Mouse (Mus musculus) CH12.LX (cell line): ENCODE data around the gene Pde4dip. TPM values are rescaled to one million over a fixed set of nuclear protein-coding genes. Genes with fewer than 3 reads are reported as not detected.

Source experiments
- DNase-seq: peaks from one replicate; pipeline ENCODE4 v3.0.0-alpha.2; 2013; ENCODE audit errors: extremely low read depth
- H3K27ac ChIP-seq: 2 replicates; pipeline ENCODE4 v1.5.1; 2012; ENCODE audit warnings: low read depth, mild to moderate bottlenecking, control low read depth, moderate library complexity; ENCODE audit not compliant: insufficient read depth
- H3K27me3 ChIP-seq: replicated peaks from 2 replicates; pipeline ENCODE3; 2012; ENCODE audit warnings: inconsistent platforms
- H3K36me3 ChIP-seq, 2 experiments: replicated peaks in 1 of 2; 2 replicates each; pipeline versions ENCODE3 to v1.6.1; 2012; ENCODE audit warnings: inconsistent platforms in 1 of 2, low read length in 1 of 2, mild to moderate bottlenecking in 1 of 2, mixed read lengths in 1 of 2, moderate library complexity in 1 of 2; ENCODE audit not compliant: control insufficient read depth in 1 of 2, insufficient read depth in 1 of 2
- H3K4me1 ChIP-seq, 2 experiments: 2 replicates each; pipeline ENCODE4 v1.6.1; 2012; ENCODE audit warnings: inconsistent platforms in 1 of 2, moderate library complexity in 1 of 2; ENCODE audit not compliant: insufficient read depth in 2 of 2, control insufficient read depth in 1 of 2
- H3K4me2 ChIP-seq: 2 replicates; pipeline ENCODE4 v1.6.1; 2012; ENCODE audit warnings: low read depth, mild to moderate bottlenecking, control low read depth; ENCODE audit not compliant: poor library complexity, insufficient read depth, severe bottlenecking
- H3K4me3 ChIP-seq, 3 experiments: fragments of 150-350 bp in 1 of 3; sonication (generic) in 1 of 3; replicated peaks in 1 of 3; 2 replicates each; pipeline versions ENCODE3 to v1.5.1; 2011 to 2012; ENCODE audit warnings: low read depth in 2 of 3, low read length in 2 of 3, mild to moderate bottlenecking in 2 of 3, moderate library complexity in 2 of 3, control low read depth in 1 of 3, improper control_type of control experiment in 1 of 3, inconsistent platforms in 1 of 3, mixed read lengths in 1 of 3; ENCODE audit not compliant: poor library complexity in 1 of 3
- H3K79me2 ChIP-seq: replicated peaks from 2 replicates; pipeline ENCODE4 v1.6.1; 2012; ENCODE audit warnings: mild to moderate bottlenecking, moderate library complexity; ENCODE audit not compliant: control insufficient read depth, poor library complexity, insufficient read depth, severe bottlenecking; ENCODE audit errors: extremely low read depth
- H3K9ac ChIP-seq: 2 replicates; pipeline ENCODE4 v1.6.1; 2012; ENCODE audit warnings: low read depth, mild to moderate bottlenecking, control low read depth, moderate library complexity; ENCODE audit not compliant: insufficient read depth
- H3K9me3 ChIP-seq: replicated peaks from 2 replicates; pipeline ENCODE3; 2012; ENCODE audit warnings: low read length, inconsistent platforms, mixed read lengths
- BHLHE40 ChIP-seq: IDR thresholded peaks from 2 replicates; pipeline ENCODE4 v1.6.1; 2011; ENCODE audit warnings: mild to moderate bottlenecking, low read depth, low read length, improper control_type of control experiment
- CHD2 ChIP-seq: IDR thresholded peaks from 2 replicates; pipeline ENCODE4 v1.6.1; 2011; ENCODE audit warnings: low read length, improper control_type of control experiment
- CTCF ChIP-seq, 2 experiments: IDR thresholded peaks in 1 of 2; conservative IDR thresholded peaks in 1 of 2; 2 replicates each; pipeline ENCODE4 v1.5.1; 2011 to 2012; ENCODE audit warnings: low read depth in 2 of 2, low read length in 2 of 2, improper control_type of control experiment in 1 of 2, inconsistent platforms in 1 of 2, mild to moderate bottlenecking in 1 of 2, moderate library complexity in 1 of 2
- E2F4 ChIP-seq: IDR thresholded peaks from 2 replicates; pipeline ENCODE4 v1.6.1; 2011; ENCODE audit warnings: low read depth, low read length, improper control_type of control experiment; ENCODE audit not compliant: insufficient replicate concordance
- EP300 ChIP-seq: IDR thresholded peaks from 2 replicates; pipeline ENCODE4 v1.6.1; 2011; ENCODE audit warnings: low read length, improper control_type of control experiment
- ETS1 ChIP-seq: conservative IDR thresholded peaks from 2 replicates; pipeline ENCODE4 v1.6.1; 2012; ENCODE audit warnings: low read depth, mild to moderate bottlenecking, inconsistent platforms, low read length, improper control_type of control experiment, moderate library complexity
- GABPA ChIP-seq: IDR thresholded peaks from 2 replicates; pipeline ENCODE4 v1.6.1; 2012; ENCODE audit warnings: low read depth, low read length, improper control_type of control experiment, inconsistent platforms; ENCODE audit not compliant: insufficient replicate concordance
- MAFK ChIP-seq: IDR thresholded peaks from 2 replicates; pipeline ENCODE4 v1.6.1; 2011; ENCODE audit warnings: low read length, improper control_type of control experiment; ENCODE audit not compliant: insufficient replicate concordance
- MAX ChIP-seq: IDR thresholded peaks from 2 replicates; pipeline ENCODE4 v1.6.1; 2011; ENCODE audit warnings: low read length, improper control_type of control experiment
- MXI1 ChIP-seq: IDR thresholded peaks from 2 replicates; pipeline ENCODE4 v1.6.1; 2011; ENCODE audit warnings: mild to moderate bottlenecking, low read depth, low read length, improper control_type of control experiment
- MYC ChIP-seq: IDR thresholded peaks from 2 replicates; pipeline ENCODE4 v1.6.1; 2011; ENCODE audit warnings: low read depth, mild to moderate bottlenecking, improper control_type of control experiment, low read length
- NELFE ChIP-seq: IDR thresholded peaks from 2 replicates; pipeline ENCODE4 v1.6.1; 2011; ENCODE audit warnings: low read depth, low read length, improper control_type of control experiment
- POLR2A ChIP-seq: IDR thresholded peaks from 2 replicates; pipeline ENCODE4 v1.6.1; 2011; ENCODE audit warnings: low read depth, mild to moderate bottlenecking, improper control_type of control experiment, low read length
- POLR2AphosphoS2 ChIP-seq: IDR thresholded peaks from 2 replicates; pipeline ENCODE4 v1.6.1; 2011; ENCODE audit warnings: low read depth, low read length, improper control_type of control experiment
- RAD21 ChIP-seq: IDR thresholded peaks from 2 replicates; pipeline ENCODE4 v1.6.1; 2011; ENCODE audit warnings: low read depth, mild to moderate bottlenecking, low read length, improper control_type of control experiment, moderate library complexity
- SIN3A ChIP-seq: IDR thresholded peaks from 2 replicates; pipeline ENCODE4 v1.6.1; 2012; ENCODE audit warnings: low read length, improper control_type of control experiment, inconsistent platforms
- SMC3 ChIP-seq: IDR thresholded peaks from 2 replicates; pipeline ENCODE4 v1.6.1; 2011; ENCODE audit warnings: low read depth, low read length, improper control_type of control experiment
- UBTF ChIP-seq: IDR thresholded peaks from 2 replicates; pipeline ENCODE4 v1.6.1; 2012; ENCODE audit warnings: low read depth, mild to moderate bottlenecking, inconsistent platforms, low read length, improper control_type of control experiment, moderate library complexity
- ZKSCAN1 ChIP-seq: IDR thresholded peaks from 2 replicates; pipeline ENCODE4 v1.6.1; 2012; ENCODE audit warnings: low read depth, inconsistent platforms, low read length, improper control_type of control experiment, borderline replicate concordance
- ZMIZ1 ChIP-seq: IDR thresholded peaks from 2 replicates; pipeline ENCODE4 v1.6.1; 2012; ENCODE audit warnings: low read depth, mild to moderate bottlenecking, inconsistent platforms, low read length, improper control_type of control experiment
- ZNF384 ChIP-seq: IDR thresholded peaks from 2 replicates; pipeline ENCODE4 v1.6.1; 2012; ENCODE audit warnings: low read depth, low read length, improper control_type of control experiment, inconsistent platforms
- dilution Hi-C: fragments of 300-500 bp; cut with MboI; formaldehyde crosslinking; loops from 2 replicates; pipeline ENCODE4 v1.14.3; 2020; ENCODE audit warnings: low sequenced_read_pairs; ENCODE audit not compliant: extremely low pct_unique_long_range_greater_than_20kb, extremely low pct_ligation_motif_present
- in situ Hi-C: fragments of 300-500 bp; cut with MboI; formaldehyde crosslinking; loops from 3 replicates; pipeline ENCODE4 v1.14.3; 2019; ENCODE audit warnings: low sequenced_read_pairs, low pct_ligation_motif_present, low pct_unique_long_range_greater_than_20kb, mixed read lengths
- polyA plus RNA-seq: library from polyadenylated mRNA; unstranded; fragments of >175 nt; gene quantifications from 2 replicates; pipeline ENCODE4 v1.2.1, GENCODE M21; 2012; ENCODE audit warnings: low read depth; ENCODE audit not compliant: insufficient read length
- total RNA-seq, 2 experiments: library from RNA; depleted of rRNA; stranded (reverse); fragments of 300-350 nt in 1 of 2; fragments of >200 nt in 1 of 2; gene quantifications; 2 replicates each; pipeline ENCODE4 v1.2.3; 2012 to 2014

Pde4dip gene
- total and polyA plus RNA-seq, 3 experiments, result 12.4 to 21.7 (median 15.2) TPM

DNA sequence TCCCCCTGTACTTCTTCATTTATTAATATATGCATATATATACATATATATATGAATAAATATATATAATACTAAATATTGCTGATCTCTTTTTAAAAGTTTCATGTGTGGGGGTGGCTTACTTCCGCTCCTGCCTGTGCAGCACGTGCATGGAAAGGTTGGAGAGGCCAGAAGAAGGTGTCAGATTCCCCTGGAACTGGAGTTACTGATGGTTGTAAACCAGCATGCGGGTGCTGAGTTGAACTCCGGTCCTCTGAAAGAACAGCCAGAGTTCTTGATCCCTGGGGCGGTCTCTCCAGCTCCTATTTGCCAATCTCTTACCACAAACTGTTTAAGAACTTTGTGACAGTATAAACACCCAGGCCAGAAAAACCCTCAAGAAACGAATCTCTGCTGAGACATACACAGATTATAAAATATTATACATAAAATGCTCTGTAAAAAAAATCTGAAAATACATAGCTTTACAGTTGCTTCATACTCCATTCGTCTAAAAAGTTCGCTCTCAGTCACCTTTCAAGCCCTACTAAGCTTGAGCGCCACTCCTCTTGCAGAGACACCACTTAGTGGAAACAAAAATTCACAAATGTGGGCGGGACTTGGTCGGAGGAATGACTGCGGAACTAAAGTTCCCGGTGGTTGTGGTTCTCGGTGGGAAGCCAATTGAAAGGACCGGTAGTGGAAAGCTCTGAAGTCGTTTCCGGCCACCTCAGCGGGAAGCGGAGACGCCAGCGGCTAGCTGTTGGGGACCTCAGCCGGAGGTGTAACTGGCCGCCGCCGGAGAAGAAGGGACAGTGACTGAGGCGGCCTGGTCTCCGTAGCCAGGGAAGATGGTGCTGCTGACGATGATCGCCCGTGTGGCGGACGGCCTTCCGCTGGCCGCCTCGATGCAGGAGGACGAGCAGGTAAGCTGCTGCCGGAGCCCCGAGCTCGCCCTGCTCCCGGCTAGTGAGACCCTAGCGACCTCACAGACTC, 12.3 kb upstream of the Pde4dip start, which contains the start of gene Sec22b (continued):
- TF ChIP-seq UBTF, result no peak
- peak; percentile 98 for TF ChIP-seq SIN3A
- peak in 1 of 2 experiments; percentile 27; a peak in 2 of 4 replicates for TF ChIP-seq CTCF (conservative IDR thresholded peaks at IDR 0.05 in 1 of 2, IDR thresholded peaks at IDR 0.05 in 1 of 2; ENCODE audit: low read depth in 2 of 2, low read length in 2 of 2)
- peak; percentile 58; the same call in 1 of the 2 replicates for TF ChIP-seq MAX
- no peak for TF ChIP-seq RAD21
- peak; percentile 19; the same call in 1 of the 2 replicates for TF ChIP-seq GABPA
- no peak; the same call in 1 of the 2 replicates for TF ChIP-seq ZNF384
- TF ChIP-seq ZMIZ1, result peak; percentile 70
- TF ChIP-seq POLR2A, result peak; percentile 93
- TF ChIP-seq MAFK, result no peak
- TF ChIP-seq E2F4, result peak; percentile 50; the same call in 1 of the 2 replicates
- TF ChIP-seq ETS1, result no peak; the same call in none of the 2 replicates
- TF ChIP-seq SMC3, result no peak
- no peak; the same call in 1 of the 2 replicates for TF ChIP-seq CHD2

GRCm38 (mm10) chr3:97898381-97898780, 9.9 kb upstream of the Pde4dip start:
- in situ Hi-C loops, result no loop called here
- H3K27ac ChIP-seq, result no peak overlapping the region
- peaks cover 4% of the 10 kb centered on the region for H3K9me3 ChIP-seq
- TF ChIP-seq CHD2, result no peak
- TF ChIP-seq SMC3, result no peak
- TF ChIP-seq NELFE, result no peak
- no peak for TF ChIP-seq MYC
- TF ChIP-seq GABPA, result no peak
- TF ChIP-seq UBTF, result no peak
- no peak for TF ChIP-seq EP300
- no peak for TF ChIP-seq SIN3A
- TF ChIP-seq POLR2AphosphoS2, result no peak
- no peak for TF ChIP-seq CTCF (conservative IDR thresholded peaks at IDR 0.05 in 1 of 2, IDR thresholded peaks at IDR 0.05 in 1 of 2; ENCODE audit: low read depth in 2 of 2, low read length in 2 of 2)
- no peak for TF ChIP-seq BHLHE40
- no peak for TF ChIP-seq ZKSCAN1
- TF ChIP-seq MAX, result no peak
- no peak for TF ChIP-seq RAD21
- no peak for TF ChIP-seq MXI1
- TF ChIP-seq, all 38 proteins: peak for 0
- no peak for DNase-seq
- H3K36me3 ChIP-seq, result peaks cover 0 to 1% of the 10 kb centered on the region in 2 experiments
- H3K4me1 ChIP-seq, result peaks cover 4 to 13% of the 10 kb centered on the region in 2 experiments
- dilution Hi-C loops, result no loop called here
- H3K27me3 ChIP-seq, result no peaks in the 10 kb centered on the region
- H3K9ac ChIP-seq, result no peak overlapping the region
- H3K4me2 ChIP-seq, result no peak overlapping the region
- peaks cover 15% of the 10 kb centered on the region for H3K79me2 ChIP-seq
- no peak overlapping the region for H3K4me3 ChIP-seq
